Mouse (Mus musculus) E14TG2a.4 (cell line): ENCODE results near the gene Bri3.

Source experiments
- H3K27me3 ChIP-seq: 2 replicates; pipeline ENCODE4 v1.6.1; 2014; ENCODE audit warnings: low read length, control low read depth; ENCODE audit not compliant: insufficient read depth
- H3K36me3 ChIP-seq: 2 replicates; pipeline ENCODE4 v1.6.1; 2014; ENCODE audit warnings: low read length, control low read depth; ENCODE audit not compliant: insufficient read depth
- H3K4me1 ChIP-seq: replicated peaks from 2 replicates; pipeline ENCODE4 v1.6.1; 2014; ENCODE audit warnings: low read depth, low read length, control low read depth
- H3K4me3 ChIP-seq: replicated peaks from 2 replicates; pipeline ENCODE4 v1.5.1; 2014; ENCODE audit warnings: mild to moderate bottlenecking, low read length
- H3K9me3 ChIP-seq: 2 replicates; pipeline ENCODE4 v1.6.1; 2014; ENCODE audit warnings: low read length, control low read depth
- CTCF ChIP-seq: conservative IDR thresholded peaks from 2 replicates; pipeline ENCODE4 v1.5.1; 2014; ENCODE audit warnings: low read length
- NANOG ChIP-seq: IDR thresholded peaks from 2 replicates; pipeline ENCODE4 v1.6.1; 2014; ENCODE audit warnings: borderline replicate concordance, low read length, mixed read lengths
- POU5F1 ChIP-seq: IDR thresholded peaks from 2 replicates; pipeline ENCODE4 v1.6.1; 2014; ENCODE audit warnings: low read length, borderline replicate concordance

The Bri3 gene

DNA sequence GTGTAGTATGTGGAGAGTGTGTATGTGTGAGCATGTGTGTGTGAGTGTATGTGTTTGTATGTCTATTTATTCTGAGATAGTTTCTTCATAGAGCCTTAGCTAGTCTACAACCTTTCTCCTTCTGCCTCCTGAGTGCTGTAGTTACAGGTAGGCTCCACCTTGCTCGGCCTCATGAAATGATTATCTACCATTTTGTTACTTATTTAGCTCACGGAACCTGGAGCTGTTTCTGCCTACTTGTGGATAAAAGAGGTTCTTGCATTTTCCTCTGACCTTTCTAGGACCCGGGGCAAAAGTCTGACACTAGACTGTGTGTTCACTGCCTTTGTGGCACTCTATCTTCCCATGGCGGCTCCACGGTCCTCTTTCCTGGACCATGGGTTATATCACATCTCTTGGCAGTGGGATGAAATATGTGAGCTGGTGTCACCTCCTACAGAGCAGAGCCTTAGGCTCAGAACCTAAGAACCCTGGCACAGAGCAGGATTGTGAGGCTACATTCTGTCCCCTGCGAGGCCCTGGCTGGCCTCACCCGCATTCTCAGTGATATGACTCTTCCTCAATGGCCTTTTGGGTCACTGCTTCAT is at the start of gene Bri3:
Gene Bri3, plus strand, starts transcription at position 537 of the 587 bp plus-strand sequence.
- no peaks in the 10 kb centered on the region for H3K27me3 ChIP-seq
- H3K4me1 ChIP-seq: 0 out of 2 replicates have a peak, but pooled peaks cover 5% of the 10 kb centered on the region
- H3K4me3 ChIP-seq: no peak within 1 kb of the TSS
- no peak for TF ChIP-seq POU5F1
- no peaks in the 10 kb centered on the region for H3K36me3 ChIP-seq
- H3K9me3 ChIP-seq: no peaks in the 10 kb centered on the region

DNA sequence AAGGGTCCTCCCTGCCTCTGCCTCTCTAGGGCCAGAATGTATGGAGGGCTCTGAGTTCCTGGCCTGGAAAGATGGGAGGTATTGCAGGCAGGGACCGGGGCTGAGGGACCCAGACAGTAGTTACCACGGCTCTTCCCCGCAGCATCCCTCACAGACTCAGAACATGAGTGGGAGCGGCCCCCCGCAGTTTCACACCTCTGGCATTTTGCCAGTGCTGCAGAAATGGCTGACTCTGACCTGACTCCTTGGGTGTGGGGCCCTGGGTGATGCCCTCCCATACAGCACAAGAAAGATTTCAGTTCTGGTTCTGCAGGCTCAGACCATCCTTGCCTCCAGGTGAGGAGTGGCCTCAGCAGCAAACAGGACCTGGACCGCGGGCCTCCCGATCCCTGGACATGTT is 48.7 kb upstream of the Bri3 start:
- H3K9me3 ChIP-seq: no peaks in the 10 kb centered on the region
- TF ChIP-seq NANOG: no peak
- TF ChIP-seq CTCF: no peak
- TF ChIP-seq POU5F1: no peak
- H3K4me3 ChIP-seq: no peak overlapping the region
- H3K27me3 ChIP-seq: peaks cover 13% of the 10 kb centered on the region
- peaks cover 13% of the 10 kb centered on the region; the same call in 1 of the 2 replicates for H3K36me3 ChIP-seq
- peaks cover 63% of the 10 kb centered on the region for H3K4me1 ChIP-seq

GRCm38 (mm10) chr5:144200616-144201015 is 43.6 kb upstream of the Bri3 start:
- Histone ChIP-seq H3K4me3 (no peak overlapping the region; the same call in 1 of the 2 replicates), H3K36me3 (peaks cover 18% of the 10 kb centered on the region), H3K9me3 (no peaks in the 10 kb centered on the region), H3K27me3 (no peaks in the 10 kb centered on the region), H3K4me1 (peaks cover 38% of the 10 kb centered on the region)
- no peak for TF ChIP-seq NANOG
- no peak for TF ChIP-seq POU5F1
- TF ChIP-seq CTCF: no peak

DNA sequence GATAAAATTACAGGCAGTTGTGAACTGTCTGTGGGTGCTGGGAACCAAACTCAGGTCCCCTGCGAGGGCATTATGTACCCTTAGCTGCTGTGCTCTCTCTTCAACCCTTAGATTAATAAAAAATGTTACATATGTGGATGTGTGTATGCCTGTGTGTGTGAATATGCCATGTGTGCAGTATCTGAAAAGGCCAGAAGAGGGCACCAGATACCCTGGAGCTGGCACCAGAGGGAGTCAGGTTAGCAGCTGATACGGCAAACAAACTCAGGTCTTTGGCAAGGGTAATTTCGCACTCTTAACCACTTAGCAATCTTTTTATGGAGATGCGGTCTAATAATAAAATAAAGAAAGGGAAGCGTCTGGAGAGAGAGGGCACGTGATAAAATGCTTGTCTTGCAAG is 41.8 kb upstream of the Bri3 start:
- Histone ChIP-seq H3K36me3 (peaks cover 30% of the 10 kb centered on the region), H3K4me3 (no peak overlapping the region), H3K4me1 (peaks cover 27% of the 10 kb centered on the region), H3K9me3 (no peaks in the 10 kb centered on the region), H3K27me3 (no peaks in the 10 kb centered on the region)
- TF ChIP-seq POU5F1 (no peak), CTCF (peak; percentile 91), NANOG (no peak)

DNA sequence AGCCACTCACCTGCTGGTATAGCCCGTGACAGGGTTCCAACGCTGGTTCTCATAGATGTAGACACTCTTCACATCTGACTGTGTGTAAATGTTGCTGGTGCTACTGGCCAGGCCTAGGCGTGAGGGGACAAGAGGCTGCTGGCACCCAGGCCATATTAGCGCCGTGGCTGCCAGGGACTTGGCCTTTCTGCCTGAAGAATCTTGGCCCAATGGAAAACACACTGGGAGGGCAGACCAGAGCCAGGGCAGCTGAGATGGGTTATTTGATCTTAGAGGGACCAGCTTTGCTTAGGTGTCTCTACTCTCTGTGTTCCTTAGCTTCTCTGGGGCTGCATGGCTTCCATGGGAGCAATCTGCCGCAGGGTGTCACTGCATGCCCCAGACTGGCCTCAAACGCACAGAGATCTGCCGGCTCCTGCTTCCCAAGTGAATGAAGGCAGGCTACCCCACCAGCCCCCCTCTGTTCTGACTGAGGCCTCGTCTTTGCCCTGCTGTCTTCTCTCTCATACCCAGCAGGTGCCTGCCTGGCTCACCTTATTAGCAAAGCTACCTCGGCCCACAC is 40.8 kb upstream of the Bri3 start:
- Histone ChIP-seq H3K4me3 (no peak overlapping the region), H3K27me3 (no peaks in the 10 kb centered on the region), H3K36me3 (peaks cover 26% of the 10 kb centered on the region)

GRCm38 (mm10) chr5:144204303-144204702 is 39.9 kb upstream of the Bri3 start:
- peaks cover 33% of the 10 kb centered on the region for H3K4me1 ChIP-seq
- peaks cover 24% of the 10 kb centered on the region for H3K36me3 ChIP-seq
- H3K9me3 ChIP-seq: no peaks in the 10 kb centered on the region
- 0 out of 2 replicates have a peak overlapping the region, but pooled peaks have one; percentile 20 for H3K4me3 ChIP-seq
- H3K27me3 ChIP-seq: no peaks in the 10 kb centered on the region
- no peak for TF ChIP-seq CTCF
- no peak for TF ChIP-seq NANOG
- no peak for TF ChIP-seq POU5F1

More for the DNA sequence above, 40.8 kb upstream of the Bri3 start:
- peaks cover 35% of the 10 kb centered on the region for H3K4me1 ChIP-seq
- no peaks in the 10 kb centered on the region for H3K9me3 ChIP-seq
- no peak for TF ChIP-seq POU5F1
- no peak for TF ChIP-seq NANOG
- no peak for TF ChIP-seq CTCF

DNA sequence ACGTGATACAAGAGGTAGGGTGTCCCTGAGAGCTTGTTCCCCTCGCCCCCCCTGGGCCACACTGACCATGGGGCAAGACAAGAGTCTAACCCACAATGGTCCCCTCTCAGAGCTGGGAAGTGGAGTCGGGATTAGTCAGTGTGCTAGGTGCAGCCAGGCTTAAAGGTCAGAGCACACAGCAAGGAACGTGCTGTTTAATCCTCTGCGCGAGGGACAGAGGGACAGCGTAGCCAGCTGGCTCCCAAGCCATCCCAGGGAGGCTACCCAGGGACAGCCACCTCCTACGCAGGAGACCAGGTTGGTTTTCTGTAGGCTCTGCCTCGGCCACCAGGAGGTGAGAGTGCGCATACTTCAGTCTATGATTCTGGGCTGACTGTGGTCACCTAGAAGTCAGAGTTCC is 39.3 kb upstream of the Bri3 start:
- TF ChIP-seq NANOG (no peak), CTCF (no peak), POU5F1 (no peak)
- Histone ChIP-seq H3K27me3 (no peaks in the 10 kb centered on the region), H3K4me3 (0 out of 2 replicates have a peak overlapping the region, but pooled peaks have one; percentile 20), H3K4me1 (peaks cover 35% of the 10 kb centered on the region), H3K36me3 (peaks cover 21% of the 10 kb centered on the region), H3K9me3 (no peaks in the 10 kb centered on the region)

DNA sequence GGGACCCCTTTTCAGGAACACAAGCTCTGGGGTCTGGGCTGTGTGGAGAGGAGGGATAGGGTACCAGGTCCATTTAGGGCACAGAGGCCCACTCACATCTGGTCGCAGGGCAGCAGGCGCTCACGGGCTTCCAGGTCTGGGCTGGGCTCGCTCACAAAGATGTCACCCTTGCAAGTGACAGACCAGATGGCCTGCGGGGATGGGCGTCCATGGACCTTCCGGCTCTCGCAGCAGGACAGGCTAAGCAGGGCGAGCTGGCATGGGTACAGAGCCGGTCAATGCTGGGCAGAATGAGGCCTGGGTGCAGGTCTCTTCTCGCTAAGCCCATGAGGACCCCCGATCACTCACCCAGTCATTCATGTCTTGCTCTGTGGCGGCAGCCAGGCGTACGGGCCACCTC is 38.2 kb upstream of the Bri3 start:
- Histone ChIP-seq H3K27me3 (no peaks in the 10 kb centered on the region), H3K9me3 (no peaks in the 10 kb centered on the region), H3K36me3 (peaks cover 20% of the 10 kb centered on the region), H3K4me1 (peaks cover 32% of the 10 kb centered on the region), H3K4me3 (no peak overlapping the region)
- TF ChIP-seq CTCF (no peak), NANOG (no peak), POU5F1 (no peak)

DNA sequence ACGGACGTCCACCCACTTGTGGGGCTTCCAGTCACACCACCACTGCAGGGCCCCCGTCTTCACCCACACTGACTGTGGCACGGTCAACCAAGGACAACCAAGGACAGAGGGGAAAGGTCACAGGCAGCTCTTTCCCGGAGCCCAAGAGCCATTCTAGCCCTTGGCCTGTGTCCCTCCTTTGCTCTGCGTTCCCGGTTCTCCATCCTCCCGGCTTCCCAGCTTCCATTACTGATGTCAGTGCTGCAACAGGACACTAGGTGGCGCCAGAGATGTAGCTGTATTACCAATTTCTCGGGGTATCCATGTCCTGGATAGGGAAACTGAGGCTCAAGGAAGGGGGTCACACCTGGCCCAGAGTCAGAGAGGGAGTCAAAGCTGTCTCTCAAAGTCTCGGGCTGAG is 36.8 kb upstream of the Bri3 start:
- Histone ChIP-seq H3K4me1 (peaks cover 45% of the 10 kb centered on the region), H3K27me3 (no peaks in the 10 kb centered on the region), H3K36me3 (peaks cover 28% of the 10 kb centered on the region), H3K4me3 (no peak overlapping the region), H3K9me3 (no peaks in the 10 kb centered on the region)
- TF ChIP-seq CTCF (peak; percentile 94), NANOG (no peak)
